Mouse (Mus musculus) stomach, embryonic 15.5 days (tissue): ENCODE results near the gene Ap3m1. TPM values are rescaled to one million over a fixed set of nuclear protein-coding genes. Genes with fewer than 3 reads are reported as not detected.

Experiments
- ATAC-seq: fragments of 200-750 bp; cut with Nextera tagmentation; 2 replicates; pipeline ENCODE4 v1.8.0; 2017; ENCODE audit warnings: low read depth, moderate number of reproducible peaks, moderate TSS enrichment; ENCODE audit not compliant: insufficient read depth, low FRiP score
- H3K27ac ChIP-seq: fragments of 300-500 bp; sonication (generic); 2 replicates; pipeline ENCODE4 v1.5.1; 2015; ENCODE audit warnings: mild to moderate bottlenecking, inconsistent platforms
- H3K27me3 ChIP-seq: fragments of 300-500 bp; sonication (generic); replicated peaks from 2 replicates; pipeline ENCODE4 v1.6.1; 2015; ENCODE audit warnings: inconsistent platforms
- H3K36me3 ChIP-seq: fragments of 300-500 bp; sonication (generic); 2 replicates; pipeline ENCODE4 v1.6.1; 2015; ENCODE audit warnings: inconsistent platforms
- H3K4me1 ChIP-seq: fragments of 300-500 bp; sonication (generic); 2 replicates; pipeline ENCODE4 v1.6.1; 2015; ENCODE audit warnings: inconsistent platforms
- H3K4me2 ChIP-seq: fragments of 300-500 bp; sonication (generic); 2 replicates; pipeline ENCODE4 v1.6.1; 2015; ENCODE audit warnings: mild to moderate bottlenecking, inconsistent platforms
- H3K4me3 ChIP-seq: fragments of 300-500 bp; sonication (generic); replicated peaks from 2 replicates; pipeline ENCODE4 v1.5.1; 2015; ENCODE audit warnings: inconsistent platforms
- H3K9ac ChIP-seq: fragments of 300-500 bp; sonication (generic); 2 replicates; pipeline ENCODE4 v1.6.1; 2015; ENCODE audit warnings: inconsistent platforms
- H3K9me3 ChIP-seq: fragments of 300-500 bp; sonication (generic); 2 replicates; pipeline ENCODE4 v1.6.1; 2016; ENCODE audit warnings: inconsistent platforms
- WGBS: fragments of 180-500 bp; shearing (Covaris S2); methylation state at CpG from one replicate; pipeline ENCODE4 v1.1.7; 2015; 5-methylcytosine and 5-hydroxymethylcytosine counted together
- polyA plus RNA-seq: library from polyadenylated mRNA; unstranded; fragments of >200 nt; fragmentation: Nextera tagmentation; extraction: Ambion mirVana; gene quantifications from 2 replicates; pipeline ENCODE4 v1.2.1, GENCODE M21; 2015

Ap3m1 gene
- polyA plus RNA-seq, 1 experiment from 2014 or later = 60.2 TPM

DNA sequence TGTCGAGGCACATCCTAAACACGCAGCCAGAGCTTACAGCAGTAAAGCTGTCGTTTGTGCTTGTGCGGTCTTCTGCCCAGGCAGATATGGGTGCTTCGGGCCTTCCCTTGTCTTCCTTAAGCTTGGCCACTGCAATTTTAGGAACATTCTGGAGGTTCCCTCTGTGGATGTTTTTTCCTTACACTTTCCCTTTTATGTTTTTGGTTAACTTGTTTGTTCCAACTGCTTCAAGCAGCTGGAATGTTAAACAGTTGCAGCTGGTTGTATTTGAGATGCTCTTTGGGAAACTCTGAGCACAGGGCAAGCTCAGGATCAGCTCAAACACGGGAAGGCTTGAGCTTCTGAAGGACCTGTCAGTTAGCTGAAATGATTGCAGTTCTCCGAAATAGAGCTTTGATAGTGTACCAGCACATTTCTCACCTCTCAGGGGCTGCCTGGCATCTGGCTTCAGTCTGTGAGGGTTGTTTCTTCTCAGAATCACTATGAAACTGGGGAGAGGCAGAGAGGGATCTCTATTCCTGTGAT lies 34.6 kb upstream of the Ap3m1 start:
- no peak for ATAC-seq
- Histone ChIP-seq H3K27me3 (no peaks in the 10 kb centered on the region), H3K4me2 (0 out of 2 replicates have a peak overlapping the region, but pooled peaks have one; percentile 4), H3K27ac (peak overlapping the region; percentile 65), H3K9ac (no peak overlapping the region), H3K9me3 (no peaks in the 10 kb centered on the region), H3K4me1 (peaks cover 17% of the 10 kb centered on the region), H3K4me3 (no peak overlapping the region), H3K36me3 (no peaks in the 10 kb centered on the region)
- WGBS = 31% methylated on average over 7 of the region's 7 CpGs

DNA sequence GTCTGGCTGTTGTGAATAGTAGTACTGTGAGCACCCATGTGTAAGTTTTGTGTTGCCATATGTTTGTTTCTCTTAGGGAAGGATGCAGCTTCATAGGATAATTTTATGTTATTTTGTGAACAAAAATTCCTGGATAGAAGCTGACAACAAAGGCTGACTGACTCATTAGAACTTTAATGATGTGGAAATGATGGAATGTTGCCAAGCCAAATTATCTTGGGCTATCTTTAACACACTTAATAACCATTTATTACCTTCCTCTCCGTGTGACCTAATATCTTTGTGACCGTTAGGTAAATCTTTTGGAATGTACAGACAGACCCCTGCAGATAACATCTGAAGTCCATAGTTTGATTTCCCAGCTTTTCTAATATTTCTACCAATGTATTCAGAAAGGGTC lies 33.8 kb upstream of the Ap3m1 start:
- Histone ChIP-seq H3K9me3 (no peaks in the 10 kb centered on the region), H3K4me3 (no peak overlapping the region), H3K36me3 (no peaks in the 10 kb centered on the region), H3K4me1 (peaks cover 18% of the 10 kb centered on the region), H3K9ac (no peak overlapping the region), H3K4me2 (no peak overlapping the region), H3K27me3 (no peaks in the 10 kb centered on the region), H3K27ac (peak overlapping the region; percentile 65; the same call in 1 of the 2 replicates)
- ATAC-seq = no peak
- 36% methylated on average over 2 of the region's 2 CpGs for WGBS

DNA sequence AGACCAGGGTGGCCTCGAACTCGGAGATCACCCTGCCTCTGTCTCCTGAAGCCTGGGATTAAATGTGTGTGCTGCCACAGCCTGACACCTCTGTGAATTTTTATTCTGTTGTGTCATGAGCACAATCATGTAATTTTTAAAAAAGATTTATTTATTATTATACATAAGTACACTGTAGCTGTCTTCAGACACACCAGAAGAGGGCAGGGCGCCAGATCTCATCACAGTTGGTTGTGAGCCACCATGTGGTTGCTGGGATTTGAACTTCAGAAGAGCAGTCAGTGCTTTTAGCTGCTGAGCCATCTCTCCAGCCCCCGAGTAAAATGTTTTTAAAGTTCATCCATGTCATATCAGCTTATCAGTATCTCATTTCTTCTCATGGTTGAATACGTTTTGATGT lies 33.4 kb upstream of the Ap3m1 start:
- H3K4me1 ChIP-seq = peaks cover 18% of the 10 kb centered on the region
- no peaks in the 10 kb centered on the region for H3K36me3 ChIP-seq
- no peak for ATAC-seq
- no peak overlapping the region for H3K9ac ChIP-seq
- no peaks in the 10 kb centered on the region for H3K9me3 ChIP-seq
- no peak overlapping the region for H3K4me3 ChIP-seq
- no peak overlapping the region for H3K4me2 ChIP-seq
- WGBS = 76% methylated on average over 5 of the region's 5 CpGs
- no peak overlapping the region for H3K27ac ChIP-seq
- H3K27me3 ChIP-seq = no peaks in the 10 kb centered on the region

DNA sequence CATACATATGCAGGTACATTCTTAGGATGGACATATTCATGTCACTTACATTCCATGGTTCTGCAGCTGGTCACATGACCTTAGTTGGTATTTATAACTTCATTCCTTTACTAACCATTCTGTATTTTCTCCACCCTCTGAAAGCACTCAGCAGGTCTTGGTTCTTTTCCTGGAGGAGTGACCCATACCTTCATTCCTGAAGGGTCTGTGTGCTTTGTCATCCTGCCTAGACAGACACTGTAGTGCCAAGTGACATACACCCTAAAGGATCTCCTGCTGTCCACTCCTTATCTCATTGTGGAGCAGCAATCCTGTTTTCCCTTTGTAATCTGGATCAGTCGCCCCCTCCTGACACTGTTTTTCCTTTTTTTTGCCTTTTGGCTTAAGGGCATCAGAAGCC lies 30.5 kb upstream of the Ap3m1 start:
- H3K36me3 ChIP-seq = no peaks in the 10 kb centered on the region
- 69% methylated on average over 1 of the region's 1 CpGs for WGBS
- H3K4me1 ChIP-seq = peaks cover 18% of the 10 kb centered on the region; the same call in 1 of the 2 replicates
- no peak overlapping the region for H3K27ac ChIP-seq
- H3K9me3 ChIP-seq = no peaks in the 10 kb centered on the region
- H3K27me3 ChIP-seq = no peaks in the 10 kb centered on the region
- H3K4me2 ChIP-seq = no peak overlapping the region
- no peak overlapping the region for H3K9ac ChIP-seq
- H3K4me3 ChIP-seq = no peak overlapping the region
- no peak for ATAC-seq

DNA sequence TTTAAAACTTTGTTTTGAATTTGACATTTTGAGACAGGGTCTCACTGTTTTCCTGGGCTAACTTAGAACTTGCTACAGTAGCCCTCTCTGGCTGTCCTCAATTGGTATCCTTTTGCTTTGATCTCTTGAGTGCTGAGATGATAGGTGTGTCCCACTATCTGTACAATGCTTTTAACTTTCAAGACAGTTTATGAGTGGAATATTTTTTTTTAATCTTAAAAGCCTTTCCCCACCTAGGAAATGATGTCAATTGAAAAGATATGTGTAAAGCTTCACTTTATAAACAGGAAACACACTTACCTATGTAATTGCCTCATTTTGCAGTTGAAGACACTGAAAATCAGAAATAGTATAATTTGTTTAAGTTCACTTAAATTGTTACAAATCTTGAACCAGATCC lies 26.2 kb upstream of the Ap3m1 start:
- ATAC-seq = no peak
- no peak overlapping the region for H3K4me3 ChIP-seq
- H3K9me3 ChIP-seq = no peaks in the 10 kb centered on the region
- H3K27ac ChIP-seq = no peak overlapping the region
- H3K27me3 ChIP-seq = no peaks in the 10 kb centered on the region
- H3K4me2 ChIP-seq = no peak overlapping the region
- no peaks in the 10 kb centered on the region for H3K36me3 ChIP-seq
- no peak overlapping the region for H3K9ac ChIP-seq
- H3K4me1 ChIP-seq = peaks cover 17% of the 10 kb centered on the region; the same call in 1 of the 2 replicates

DNA sequence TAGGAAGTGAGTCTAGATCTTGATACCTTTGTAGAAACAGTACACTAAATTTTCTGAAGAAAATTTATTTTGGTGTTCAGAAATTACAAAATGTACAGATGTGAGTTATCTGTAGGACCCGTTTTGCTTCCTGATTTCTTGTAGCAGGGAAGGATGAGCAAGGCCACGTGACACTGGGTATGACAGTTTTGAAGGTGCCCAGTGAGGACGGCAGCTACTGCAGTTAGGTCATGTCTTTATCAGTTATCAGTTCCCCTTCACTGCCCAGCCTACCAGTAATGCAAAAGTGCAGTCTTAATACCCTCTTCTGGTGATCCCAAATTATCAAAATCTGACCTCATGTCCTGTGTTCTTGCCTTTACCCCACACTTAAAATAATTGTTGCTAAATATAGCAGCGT lies 25.6 kb upstream of the Ap3m1 start:
- H3K4me3 ChIP-seq = no peak overlapping the region
- H3K4me1 ChIP-seq = peaks cover 17% of the 10 kb centered on the region; the same call in 1 of the 2 replicates
- no peak overlapping the region for H3K9ac ChIP-seq
- H3K9me3 ChIP-seq = no peaks in the 10 kb centered on the region
- WGBS = 72% methylated on average over 4 of the region's 4 CpGs
- ATAC-seq = no peak
- no peaks in the 10 kb centered on the region for H3K27me3 ChIP-seq
- H3K36me3 ChIP-seq = no peaks in the 10 kb centered on the region
- H3K4me2 ChIP-seq = no peak overlapping the region
- H3K27ac ChIP-seq = no peak overlapping the region

DNA sequence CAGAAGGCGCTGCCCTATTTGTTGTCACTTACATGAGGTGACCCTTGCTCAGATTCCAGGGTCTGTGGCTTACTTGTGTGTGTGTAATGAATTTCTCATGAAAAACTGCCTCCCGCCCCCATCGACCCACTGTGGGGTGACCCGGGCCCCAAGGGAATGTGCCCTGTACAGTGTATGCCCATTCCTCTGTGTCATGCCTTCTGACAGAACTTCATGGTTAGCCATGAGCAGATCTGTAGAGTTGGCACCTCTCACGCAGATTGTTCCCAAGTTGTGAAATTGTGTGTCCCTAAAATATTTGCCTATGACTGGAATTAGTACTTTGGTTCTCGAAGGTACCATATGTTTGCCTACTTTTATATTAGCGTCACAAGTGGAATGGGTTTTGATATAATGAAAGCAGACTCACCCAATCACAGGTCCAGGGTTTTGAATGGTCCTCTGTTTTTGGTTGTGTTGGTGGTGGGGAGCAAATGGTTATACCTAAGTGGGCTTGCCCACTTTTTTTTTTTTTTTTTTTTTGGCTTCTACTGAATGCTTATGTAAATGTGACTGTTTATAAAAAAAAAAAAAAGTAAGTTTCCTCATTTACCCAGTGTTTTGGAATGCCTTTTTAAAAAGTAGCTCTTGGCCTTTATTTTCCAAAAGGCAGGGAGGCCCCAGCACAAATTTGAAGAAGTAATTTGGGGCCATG lies 24.3 kb upstream of the Ap3m1 start:
- peak overlapping the region; percentile 68 for H3K4me3 ChIP-seq
- peaks cover 12% of the 10 kb centered on the region; the same call in 1 of the 2 replicates for H3K4me1 ChIP-seq
- H3K9ac ChIP-seq = peak overlapping the region; percentile 69
- no peaks in the 10 kb centered on the region for H3K9me3 ChIP-seq
- peak overlapping the region; percentile 69; the same call in 1 of the 2 replicates for H3K27ac ChIP-seq
- no peaks in the 10 kb centered on the region for H3K36me3 ChIP-seq
- H3K27me3 ChIP-seq = no peaks in the 10 kb centered on the region
- peak overlapping the region; percentile 84 for H3K4me2 ChIP-seq
- 35% methylated on average over 7 of the region's 7 CpGs for WGBS
- no peak for ATAC-seq

DNA sequence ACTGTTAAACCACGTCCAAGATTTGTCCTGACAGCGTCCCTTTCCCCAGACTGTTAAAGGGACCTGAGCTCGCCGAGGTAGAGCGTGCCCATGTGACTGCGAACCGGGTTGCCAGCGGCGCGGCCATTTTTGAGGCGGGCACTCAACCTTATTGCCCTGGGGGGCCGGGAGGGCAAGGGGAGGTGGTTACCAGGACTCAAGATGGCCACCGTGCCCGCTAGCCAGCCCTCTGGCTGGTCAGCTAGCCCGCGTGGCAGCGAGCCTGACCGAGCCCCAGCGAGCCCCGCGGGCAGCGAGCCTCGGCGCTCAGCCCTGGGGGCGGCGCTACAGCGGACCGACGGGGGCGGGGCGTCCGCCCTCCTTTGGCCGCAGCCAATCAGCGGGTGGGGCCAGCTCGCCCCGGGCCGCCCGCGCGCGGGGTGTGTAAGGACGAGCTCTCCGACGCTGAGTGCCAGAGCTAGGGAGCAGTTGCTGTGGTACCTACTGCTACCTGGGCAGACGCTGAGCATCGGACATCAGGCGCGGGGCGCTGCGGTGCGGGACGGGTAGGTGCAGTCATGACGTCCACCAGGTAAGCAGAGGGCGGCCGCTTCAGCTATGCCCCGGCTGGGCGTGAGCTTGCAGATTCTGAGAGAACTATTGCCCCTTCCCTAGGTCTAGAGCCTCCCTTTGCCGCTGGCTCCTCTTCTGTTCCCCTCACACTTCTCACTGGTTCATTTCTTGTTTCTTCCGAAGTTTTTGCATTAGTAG lies 23.6 kb upstream of the Ap3m1 start:
- Histone ChIP-seq H3K36me3 (no peaks in the 10 kb centered on the region), H3K9ac (peak overlapping the region; percentile 69), H3K9me3 (no peaks in the 10 kb centered on the region), H3K4me3 (peak overlapping the region; percentile 68), H3K27me3 (no peaks in the 10 kb centered on the region), H3K4me1 (peaks cover 12% of the 10 kb centered on the region; the same call in 1 of the 2 replicates), H3K4me2 (peak overlapping the region; percentile 84), H3K27ac (peak overlapping the region; percentile 90)
- under 1% methylated on average over 59 of the region's 59 CpGs for WGBS
- ATAC-seq = peak; percentile 96

DNA sequence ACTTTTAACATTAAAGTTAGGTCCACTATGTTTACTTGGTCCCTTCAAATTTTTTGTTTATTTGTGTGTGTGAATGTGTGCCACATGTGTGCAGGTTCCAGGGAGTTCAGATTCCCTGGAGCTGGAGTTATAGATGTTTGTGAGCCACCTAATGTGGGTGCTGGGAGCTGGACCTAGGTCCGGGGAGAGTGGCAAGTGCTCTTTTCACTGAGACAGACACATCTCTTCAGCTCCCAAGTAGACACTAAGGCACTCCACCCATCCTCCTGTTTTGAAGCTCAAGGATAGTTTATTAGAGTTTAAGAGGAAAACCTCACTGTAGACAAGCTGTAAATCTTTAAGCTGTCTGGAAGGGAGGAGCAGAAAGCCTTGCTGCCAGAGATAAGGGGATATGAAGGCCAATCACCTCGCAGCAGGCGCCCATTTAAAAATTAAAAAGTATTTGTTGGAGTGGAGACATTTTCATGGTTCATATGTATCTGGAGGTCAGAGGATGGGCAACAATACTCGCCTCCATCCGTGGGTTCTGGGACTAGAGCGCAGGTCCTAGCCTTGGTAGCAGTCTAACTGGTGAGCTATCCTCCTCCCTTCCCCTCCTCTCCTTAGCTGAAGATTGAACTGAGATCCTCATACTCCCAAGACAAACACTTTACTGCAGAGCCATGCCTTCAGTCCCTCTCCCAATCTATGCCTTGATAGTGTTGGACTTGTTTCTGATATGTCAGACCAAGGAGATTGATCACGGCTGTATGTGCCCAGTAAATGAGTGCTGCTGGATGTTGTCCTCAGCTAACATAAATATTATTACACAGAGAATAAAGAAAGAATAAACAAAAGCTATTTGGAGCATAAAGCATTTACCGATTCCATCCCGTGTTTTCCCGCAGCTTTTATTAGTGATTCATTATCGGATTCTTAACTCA lies 22.4 kb upstream of the Ap3m1 start:
- no peaks in the 10 kb centered on the region for H3K9me3 ChIP-seq
- peak overlapping the region; percentile 84 for H3K4me2 ChIP-seq
- WGBS = 30% methylated on average over 11 of the region's 11 CpGs
- H3K4me1 ChIP-seq = peaks cover 11% of the 10 kb centered on the region; the same call in 1 of the 2 replicates
- no peak for ATAC-seq
- peak overlapping the region; percentile 68; the same call in 1 of the 2 replicates for H3K4me3 ChIP-seq
- H3K27ac ChIP-seq = peak overlapping the region; percentile 90
- H3K27me3 ChIP-seq = no peaks in the 10 kb centered on the region
- H3K36me3 ChIP-seq = no peaks in the 10 kb centered on the region
- H3K9ac ChIP-seq = no peak overlapping the region

DNA sequence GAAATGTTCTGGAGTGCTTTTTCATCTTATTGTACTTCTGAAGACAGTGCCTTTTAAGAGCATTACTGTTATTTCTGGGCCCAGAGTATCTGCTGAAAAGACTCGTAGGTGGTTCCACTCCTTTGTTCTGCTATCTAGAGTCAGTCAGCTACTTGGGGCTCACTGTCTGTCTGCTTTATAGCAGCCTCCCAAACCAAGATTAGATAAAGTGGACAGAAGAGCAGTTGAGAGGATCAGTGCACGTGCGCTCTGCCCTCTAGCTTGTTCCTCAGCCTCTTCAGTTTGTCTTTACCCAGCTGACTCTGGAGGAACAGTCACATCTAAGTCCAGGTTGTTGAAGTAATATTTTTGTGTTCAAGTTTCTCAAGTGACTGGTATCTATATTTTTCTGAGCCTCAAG lies 21.7 kb upstream of the Ap3m1 start:
- Histone ChIP-seq H3K36me3 (no peaks in the 10 kb centered on the region), H3K9me3 (no peaks in the 10 kb centered on the region), H3K27ac (no peak overlapping the region), H3K27me3 (no peaks in the 10 kb centered on the region), H3K9ac (no peak overlapping the region), H3K4me3 (no peak overlapping the region), H3K4me1 (peaks cover 8% of the 10 kb centered on the region; the same call in 1 of the 2 replicates), H3K4me2 (no peak overlapping the region)
- ATAC-seq = no peak
- WGBS = 60% methylated on average over 3 of the region's 3 CpGs

DNA sequence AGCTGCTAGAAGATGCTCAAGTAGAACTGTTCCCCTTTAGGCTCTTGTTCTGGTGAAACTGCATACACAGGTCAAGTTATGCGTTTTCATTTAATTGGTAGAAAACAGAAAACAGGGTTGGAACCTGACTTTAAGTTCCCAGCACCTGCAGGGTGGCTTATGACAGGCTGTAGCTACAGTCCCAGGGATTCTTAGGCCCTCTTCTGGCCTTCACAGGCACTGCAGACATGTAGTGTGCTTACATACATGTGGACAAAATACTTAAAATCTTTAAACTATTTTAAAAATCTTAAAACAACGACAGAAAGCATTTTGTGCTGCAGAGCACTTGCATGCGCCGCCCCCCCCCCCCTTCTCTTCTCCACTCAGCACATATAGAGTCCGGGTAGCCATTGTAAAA lies 17.3 kb upstream of the Ap3m1 start:
- Histone ChIP-seq H3K36me3 (no peaks in the 10 kb centered on the region), H3K27ac (no peak overlapping the region), H3K4me3 (no peak overlapping the region), H3K4me2 (no peak overlapping the region), H3K4me1 (no peaks in the 10 kb centered on the region; the same call in 1 of the 2 replicates), H3K27me3 (no peaks in the 10 kb centered on the region), H3K9me3 (no peaks in the 10 kb centered on the region), H3K9ac (no peak overlapping the region)
- no peak for ATAC-seq
- WGBS = 80% methylated on average over 5 of the region's 5 CpGs
